Mouse (Mus musculus): ENCODE data around the gene Tpm3. TPM values are rescaled to one million over a fixed set of nuclear protein-coding genes. Genes with fewer than 3 reads are reported as not detected.

Tpm3 gene
- total RNA-seq, 1 experiment from 2014 or later: 993 TPM

DNA sequence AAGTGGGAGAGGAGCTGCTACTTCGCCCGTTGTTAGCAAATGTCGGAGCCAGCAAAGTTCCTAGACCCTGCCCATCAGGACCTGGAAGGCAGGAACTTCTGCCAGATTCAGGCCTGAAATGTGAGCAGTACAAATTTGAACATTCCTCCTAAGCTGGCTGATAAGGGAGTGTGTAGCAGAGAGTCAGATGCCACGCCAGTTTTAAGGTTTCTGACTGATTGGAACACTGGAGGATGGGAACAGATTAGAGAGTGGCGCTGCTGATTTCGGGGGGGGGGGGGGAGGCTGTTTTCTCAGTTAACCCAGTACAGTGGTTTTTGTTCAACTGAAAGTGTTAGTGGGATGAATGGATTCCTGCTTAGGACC is 8.0 kb downstream of the Tpm3 start:
- no peak for ATAC-seq (replicated peaks in 1 of 2; ENCODE audit: insufficient read depth in 1 of 2, low FRiP score in 2 of 2, low TSS enrichment in 1 of 2, low read depth in 1 of 2, poor library complexity in 2 of 2, severe bottlenecking in 2 of 2)

- peak; percentile 24 to 33 for ATAC-seq (replicated peaks in 1 of 2; ENCODE audit: insufficient read depth in 1 of 2, low FRiP score in 2 of 2, low TSS enrichment in 1 of 2, low read depth in 1 of 2, poor library complexity in 2 of 2, severe bottlenecking in 2 of 2)
Observed at GRCm38 (mm10) chr3:90081365-90082240, 9.2 kb downstream of the Tpm3 start.

DNA sequence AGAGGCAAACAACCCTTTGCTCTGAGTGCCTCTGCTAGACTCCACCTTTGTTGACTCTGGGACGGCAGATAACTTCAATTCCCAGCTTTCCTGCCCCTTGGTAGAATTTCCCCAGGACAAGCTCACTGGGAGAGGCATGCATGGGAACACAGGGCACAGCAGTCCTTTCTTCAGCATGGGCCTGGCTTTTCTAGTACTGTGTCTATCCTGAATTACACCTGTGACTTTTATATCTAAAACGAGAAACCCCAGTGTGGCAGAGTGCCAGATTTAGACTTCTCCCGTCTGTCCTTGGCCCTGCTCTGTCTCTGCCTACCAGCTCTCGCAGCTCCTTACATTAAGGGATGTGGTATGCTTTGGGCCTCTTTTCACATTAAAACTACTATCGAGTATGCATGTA is 10.6 kb downstream of the Tpm3 start:
- ATAC-seq (replicated peaks in 1 of 2; ENCODE audit: insufficient read depth in 1 of 2, low FRiP score in 2 of 2, low TSS enrichment in 1 of 2, low read depth in 1 of 2, poor library complexity in 2 of 2, severe bottlenecking in 2 of 2): no peak

DNA sequence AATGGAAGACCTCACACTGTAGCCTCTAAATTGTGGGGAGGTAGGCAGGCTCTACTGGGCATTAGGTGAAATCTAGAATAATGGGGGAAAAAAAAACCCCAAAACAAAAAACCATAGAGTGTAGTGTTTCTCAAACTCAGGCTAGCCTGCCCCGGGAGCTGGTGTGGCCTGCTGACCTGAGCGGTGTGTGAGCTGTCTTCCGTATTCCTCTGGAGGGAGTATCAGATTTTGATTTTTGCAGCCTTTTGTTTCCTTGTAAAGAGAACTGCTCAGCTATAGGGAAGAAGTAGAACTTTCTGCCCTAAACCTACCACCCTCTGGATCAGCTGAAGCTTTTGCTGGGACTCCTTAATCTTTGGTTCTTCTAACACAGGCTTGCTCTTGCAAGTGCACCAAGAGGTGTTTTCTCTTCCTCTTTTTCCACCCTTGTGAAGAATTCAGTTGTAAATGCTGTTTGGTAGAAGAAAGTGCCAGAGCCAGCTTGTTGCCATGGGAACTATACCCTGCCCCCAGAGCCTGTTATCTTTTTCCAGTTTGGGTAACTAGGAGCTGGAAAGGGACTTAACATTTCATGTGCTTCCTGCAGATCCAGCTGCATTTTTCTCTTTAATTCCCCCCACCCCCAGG is 11.4 kb downstream of the Tpm3 start:
- ATAC-seq (replicated peaks in 1 of 2; ENCODE audit: insufficient read depth in 1 of 2, low FRiP score in 2 of 2, low TSS enrichment in 1 of 2, low read depth in 1 of 2, poor library complexity in 2 of 2, severe bottlenecking in 2 of 2): no peak

- ATAC-seq (replicated peaks in 1 of 2; ENCODE audit: insufficient read depth in 1 of 2, low FRiP score in 2 of 2, low TSS enrichment in 1 of 2, low read depth in 1 of 2, poor library complexity in 2 of 2, severe bottlenecking in 2 of 2): no peak
Observed at GRCm38 (mm10) chr3:90084790-90085189, 12.3 kb downstream of the Tpm3 start.

DNA sequence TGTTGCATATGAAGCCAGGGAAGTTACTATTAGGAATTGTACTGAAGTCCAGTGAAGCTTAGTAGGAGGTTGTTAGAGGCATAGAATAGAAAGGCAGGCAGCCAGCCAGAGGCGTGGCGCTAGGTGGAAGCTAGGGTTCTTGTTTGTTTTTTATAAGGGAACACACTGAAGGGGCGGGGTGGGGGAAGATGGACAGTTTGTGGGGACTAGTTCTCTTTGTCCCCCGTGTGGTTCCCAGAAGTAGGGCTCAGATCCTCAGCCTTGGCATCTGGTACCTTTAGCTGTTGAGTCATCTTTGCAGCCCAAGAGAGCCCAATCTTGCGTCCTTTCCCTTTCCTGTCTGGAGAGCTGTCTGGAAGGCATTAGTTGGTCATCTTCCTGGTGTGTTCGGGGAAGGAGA is 12.8 kb downstream of the Tpm3 start:
- ATAC-seq (replicated peaks in 1 of 2; ENCODE audit: insufficient read depth in 1 of 2, low FRiP score in 2 of 2, low TSS enrichment in 1 of 2, low read depth in 1 of 2, poor library complexity in 2 of 2, severe bottlenecking in 2 of 2): 0 out of 4 replicates have a peak, but pooled peaks of 1 of the 2 experiments have one; percentile 11

GRCm38 (mm10) chr3:90086068-90086467 is 13.6 kb downstream of the Tpm3 start:
- ATAC-seq (replicated peaks in 1 of 2; ENCODE audit: insufficient read depth in 1 of 2, low FRiP score in 2 of 2, low TSS enrichment in 1 of 2, low read depth in 1 of 2, poor library complexity in 2 of 2, severe bottlenecking in 2 of 2): no peak

- ATAC-seq (replicated peaks in 1 of 2; ENCODE audit: insufficient read depth in 1 of 2, low FRiP score in 2 of 2, low TSS enrichment in 1 of 2, low read depth in 1 of 2, poor library complexity in 2 of 2, severe bottlenecking in 2 of 2): no peak
Observed at GRCm38 (mm10) chr3:90088617-90089016, 16.2 kb downstream of the Tpm3 start.

GRCm38 (mm10) chr3:90090892-90091291 is 18.4 kb downstream of the Tpm3 start:
- no peak for ATAC-seq (replicated peaks in 1 of 2; ENCODE audit: insufficient read depth in 1 of 2, low FRiP score in 2 of 2, low TSS enrichment in 1 of 2, low read depth in 1 of 2, poor library complexity in 2 of 2, severe bottlenecking in 2 of 2)

- ATAC-seq (replicated peaks in 1 of 2; ENCODE audit: insufficient read depth in 1 of 2, low FRiP score in 2 of 2, low TSS enrichment in 1 of 2, low read depth in 1 of 2, poor library complexity in 2 of 2, severe bottlenecking in 2 of 2): no peak
Observed at GRCm38 (mm10) chr3:90094453-90094852, 22.0 kb downstream of the Tpm3 start.

- ATAC-seq (replicated peaks in 1 of 2; ENCODE audit: insufficient read depth in 1 of 2, low FRiP score in 2 of 2, low TSS enrichment in 1 of 2, low read depth in 1 of 2, poor library complexity in 2 of 2, severe bottlenecking in 2 of 2): no peak
Observed at GRCm38 (mm10) chr3:90097928-90098327, 25.5 kb downstream of the Tpm3 start.

DNA sequence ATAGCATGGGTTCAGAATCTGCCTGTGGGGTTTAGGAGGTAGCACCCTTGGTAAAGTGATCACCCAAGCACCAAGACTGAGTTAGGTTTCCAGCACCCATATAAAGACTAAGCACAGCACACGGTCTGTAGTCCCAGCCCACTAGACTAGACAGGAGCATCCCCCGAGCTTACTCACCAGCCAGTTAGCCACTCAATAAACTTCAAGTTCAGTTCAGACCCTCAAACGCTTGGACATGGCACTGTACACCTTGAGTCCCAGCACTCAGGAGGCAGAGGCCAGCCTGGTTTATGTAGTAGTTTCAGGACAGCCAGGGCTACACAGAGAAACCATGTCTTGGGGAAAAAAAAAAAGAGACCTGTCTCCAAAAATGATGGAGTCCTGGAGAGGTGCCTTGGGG is 28.6 kb downstream of the Tpm3 start:
- no peak for ATAC-seq (replicated peaks in 1 of 2; ENCODE audit: insufficient read depth in 1 of 2, low FRiP score in 2 of 2, low TSS enrichment in 1 of 2, low read depth in 1 of 2, poor library complexity in 2 of 2, severe bottlenecking in 2 of 2)

- no peak for ATAC-seq (replicated peaks in 1 of 2; ENCODE audit: insufficient read depth in 1 of 2, low FRiP score in 2 of 2, low TSS enrichment in 1 of 2, low read depth in 1 of 2, poor library complexity in 2 of 2, severe bottlenecking in 2 of 2)
Observed at GRCm38 (mm10) chr3:90101673-90102072, 29.2 kb downstream of the Tpm3 start.

DNA sequence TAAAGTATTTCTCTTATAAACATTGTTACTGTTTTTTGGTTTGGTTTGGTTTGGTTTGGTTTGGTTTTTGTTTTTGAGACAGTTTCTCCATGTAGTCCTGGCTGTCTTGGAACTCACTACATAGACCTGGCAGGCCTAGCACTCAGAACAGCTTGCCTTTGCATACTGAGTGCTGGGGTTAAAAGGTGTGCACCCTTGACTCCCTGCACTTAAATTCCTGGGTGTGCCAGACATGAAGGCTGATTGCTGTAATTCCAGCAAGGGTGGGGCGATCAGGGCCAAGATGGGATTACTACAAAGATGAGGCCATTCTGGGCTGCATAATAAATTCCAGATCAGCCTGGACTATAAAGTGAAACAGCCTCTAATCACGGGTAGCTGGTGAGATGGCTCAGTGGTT is 29.8 kb downstream of the Tpm3 start:
- ATAC-seq (replicated peaks in 1 of 2; ENCODE audit: insufficient read depth in 1 of 2, low FRiP score in 2 of 2, low TSS enrichment in 1 of 2, low read depth in 1 of 2, poor library complexity in 2 of 2, severe bottlenecking in 2 of 2): no peak

- no peak for ATAC-seq (replicated peaks in 1 of 2; ENCODE audit: insufficient read depth in 1 of 2, low FRiP score in 2 of 2, low TSS enrichment in 1 of 2, low read depth in 1 of 2, poor library complexity in 2 of 2, severe bottlenecking in 2 of 2)
Observed at GRCm38 (mm10) chr3:90103176-90103575, 30.7 kb downstream of the Tpm3 start.

GRCm38 (mm10) chr3:90103938-90104337 is 31.5 kb downstream of the Tpm3 start, which contains the start of gene Nup210l:
Nup210l (plus strand) TSS chr3:90104132.
- no peak for ATAC-seq (replicated peaks in 1 of 2; ENCODE audit: insufficient read depth in 1 of 2, low FRiP score in 2 of 2, low TSS enrichment in 1 of 2, low read depth in 1 of 2, poor library complexity in 2 of 2, severe bottlenecking in 2 of 2)

DNA sequence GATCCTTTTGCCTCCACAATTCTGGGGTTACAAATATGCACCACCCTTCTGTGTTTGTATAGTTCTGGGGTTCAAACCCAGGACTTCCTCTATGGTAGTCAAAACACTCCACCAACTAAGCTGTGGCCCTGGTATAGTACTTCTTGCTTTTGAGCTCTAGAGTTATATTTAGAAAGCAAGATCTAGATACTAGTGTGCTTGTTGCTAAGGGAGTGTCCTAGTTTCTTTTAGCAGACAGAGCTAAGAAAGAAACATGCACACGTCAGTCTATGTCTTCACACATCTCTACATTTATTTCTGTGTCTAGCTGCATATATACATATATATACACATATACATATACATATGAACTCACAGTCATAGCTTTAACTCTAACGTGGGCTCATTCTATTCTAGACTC is 39.3 kb downstream of the Tpm3 start:
- no peak for ATAC-seq (replicated peaks in 1 of 2; ENCODE audit: insufficient read depth in 1 of 2, low FRiP score in 2 of 2, low TSS enrichment in 1 of 2, low read depth in 1 of 2, poor library complexity in 2 of 2, severe bottlenecking in 2 of 2)

GRCm38 (mm10) chr3:90114342-90114741 is 41.9 kb downstream of the Tpm3 start:
- peak in 1 of 2 experiments; percentile 42; a peak in 2 of 4 replicates for ATAC-seq (replicated peaks in 1 of 2; ENCODE audit: insufficient read depth in 1 of 2, low FRiP score in 2 of 2, low TSS enrichment in 1 of 2, low read depth in 1 of 2, poor library complexity in 2 of 2, severe bottlenecking in 2 of 2)

- ATAC-seq (replicated peaks in 1 of 2; ENCODE audit: insufficient read depth in 1 of 2, low FRiP score in 2 of 2, low TSS enrichment in 1 of 2, low read depth in 1 of 2, poor library complexity in 2 of 2, severe bottlenecking in 2 of 2): no peak
Observed at GRCm38 (mm10) chr3:90115526-90115925, 43.1 kb downstream of the Tpm3 start.

Measured in hematopoietic stem cell, adult 5-6 weeks (primary cell).